Mouse (Mus musculus) stomach, postnatal 0 days (tissue): ENCODE results near the gene Phactr1. TPM values are rescaled to one million over a fixed set of nuclear protein-coding genes. Genes with fewer than 3 reads are reported as not detected.

Experiments used
- ATAC-seq: fragments of 200-750 bp; cut with Nextera tagmentation; 2 replicates; pipeline ENCODE4 v1.8.0; 2017; ENCODE audit not compliant: low FRiP score, low TSS enrichment
- DNase-seq: peaks from one replicate; pipeline ENCODE4 v3.0.0-alpha.2; 2016; ENCODE audit warnings: low spot score
- H3K27ac ChIP-seq: fragments of 300-500 bp; sonication (generic); replicated peaks from 2 replicates; pipeline ENCODE4 v1.5.1; 2014; ENCODE audit warnings: mild to moderate bottlenecking, control low read depth
- H3K27me3 ChIP-seq: fragments of 300-500 bp; sonication (generic); 2 replicates; pipeline ENCODE4 v1.6.1; 2014; ENCODE audit warnings: low read length; ENCODE audit not compliant: control insufficient read depth, insufficient read depth
- H3K36me3 ChIP-seq: fragments of 300-500 bp; sonication (generic); 2 replicates; pipeline ENCODE4 v1.6.1; 2014; ENCODE audit warnings: low read length, mixed read lengths; ENCODE audit not compliant: control insufficient read depth, insufficient read depth
- H3K4me1 ChIP-seq: fragments of 300-500 bp; sonication (generic); replicated peaks from 2 replicates; pipeline ENCODE4 v1.6.1; 2014; ENCODE audit warnings: antibody characterized with exemption; ENCODE audit not compliant: control insufficient read depth, insufficient read depth
- H3K4me2 ChIP-seq: fragments of 300-500 bp; sonication (generic); replicated peaks from 2 replicates; pipeline ENCODE4 v1.6.1; 2014; ENCODE audit warnings: low read depth, mild to moderate bottlenecking, control low read depth, moderate library complexity
- H3K4me3 ChIP-seq: fragments of 300-500 bp; sonication (generic); 2 replicates; pipeline ENCODE4 v1.5.1; 2014; ENCODE audit warnings: low read depth, low read length, control low read depth
- H3K9ac ChIP-seq: fragments of 300-500 bp; sonication (generic); 2 replicates; pipeline ENCODE4 v1.6.1; 2014; ENCODE audit warnings: mild to moderate bottlenecking, low read length, control low read depth, mixed read lengths
- H3K9me3 ChIP-seq: fragments of 300-500 bp; sonication (generic); 2 replicates; pipeline ENCODE4 v1.6.1; 2016; ENCODE audit warnings: low read length; ENCODE audit not compliant: control insufficient read depth
- CTCF ChIP-seq: IDR thresholded peaks from 2 replicates; pipeline ENCODE4 v1.5.1; 2016; ENCODE audit warnings: antibody characterized with exemption, low read depth, mild to moderate bottlenecking, moderate library complexity
- EP300 ChIP-seq: optimal IDR thresholded peaks from 2 replicates; pipeline ENCODE3; 2016; ENCODE audit warnings: antibody characterized with exemption
- WGBS: fragments of 180-500 bp; shearing (Covaris S2); extraction: QIAGEN DNeasy Blood & Tissue Kit; methylation state at CpG from one replicate; pipeline ENCODE4 v1.1.7; 2014; 5-methylcytosine and 5-hydroxymethylcytosine counted together
- polyA plus RNA-seq: library from polyadenylated mRNA; unstranded; fragments of >200 nt; fragmentation: Nextera tagmentation; extraction: Ambion mirVana; gene quantifications from 2 replicates; pipeline ENCODE4 v1.2.1, GENCODE M21; 2015

Phactr1 gene
- polyA plus RNA-seq, 1 experiment from 2014 or later: 5.6 TPM

- no peaks in the 10 kb centered on the region for H3K9me3 ChIP-seq
- no peak for TF ChIP-seq EP300
- TF ChIP-seq CTCF: no peak
- WGBS: 80% methylated on average over 2 of the region's 2 CpGs
- no peaks in the 10 kb centered on the region for H3K36me3 ChIP-seq
- no peaks in the 10 kb centered on the region for H3K4me1 ChIP-seq
- no peak overlapping the region for H3K4me2 ChIP-seq
- DNase-seq (no peak), ATAC-seq (no peak)
- H3K9ac ChIP-seq: no peak overlapping the region
- H3K27ac ChIP-seq: no peak overlapping the region
- no peaks in the 10 kb centered on the region for H3K27me3 ChIP-seq
- H3K4me3 ChIP-seq: no peak overlapping the region
These were observed 349.8 kb downstream of the Phactr1 start for GRCm38 (mm10) chr13:43030222-43030621.

DNA sequence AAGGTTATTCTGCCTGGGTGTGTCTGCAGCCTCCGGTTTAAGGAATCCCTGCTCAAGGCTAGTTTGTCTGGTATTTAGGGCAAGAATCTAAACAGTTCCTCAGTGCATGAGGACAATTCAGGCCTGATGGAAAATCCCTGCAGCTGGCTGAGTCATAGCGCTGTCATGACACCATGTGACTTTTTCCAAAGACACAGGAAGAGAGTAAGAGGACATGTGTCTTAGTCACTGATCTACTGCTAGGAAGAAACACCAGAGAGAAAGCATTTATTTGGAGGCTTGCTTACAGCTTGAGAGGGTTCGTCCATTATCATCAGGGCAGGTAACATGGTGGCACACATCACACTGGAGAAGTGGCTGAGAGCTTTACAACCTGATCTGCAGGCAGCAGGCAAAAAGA lies 352.0 kb downstream of the Phactr1 start:
- Histone ChIP-seq H3K9ac (no peak overlapping the region), H3K27me3 (no peaks in the 10 kb centered on the region), H3K4me1 (no peaks in the 10 kb centered on the region), H3K4me3 (no peak overlapping the region), H3K9me3 (no peaks in the 10 kb centered on the region), H3K4me2 (no peak overlapping the region), H3K27ac (no peak overlapping the region), H3K36me3 (no peaks in the 10 kb centered on the region)
- TF ChIP-seq CTCF (no peak), EP300 (no peak)
- ATAC-seq: no peak
- no peak for DNase-seq
- 83% methylated on average over 3 of the region's 3 CpGs for WGBS

DNA sequence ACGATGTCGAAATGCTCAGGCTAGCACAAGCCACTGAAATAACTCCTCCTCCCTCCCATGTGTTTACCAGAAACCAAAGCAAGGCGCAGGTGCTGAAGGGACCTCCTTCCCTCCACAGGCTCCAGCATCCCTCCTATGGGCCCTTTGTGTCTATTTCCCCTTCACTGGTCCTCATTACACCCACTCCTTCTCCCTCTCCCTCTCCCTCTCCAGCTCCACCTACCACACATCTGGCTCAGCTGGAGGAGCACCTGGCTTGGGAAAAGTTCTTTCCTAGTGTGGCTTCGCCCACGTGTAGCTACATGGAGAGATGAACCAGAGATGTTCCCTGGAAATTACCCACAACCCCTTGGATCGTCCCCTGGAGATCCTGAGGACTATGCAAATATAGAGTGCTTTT lies 356.1 kb downstream of the Phactr1 start:
- H3K4me3 ChIP-seq: no peak overlapping the region
- TF ChIP-seq CTCF: no peak
- TF ChIP-seq EP300: no peak
- H3K9me3 ChIP-seq: no peaks in the 10 kb centered on the region
- no peaks in the 10 kb centered on the region for H3K27me3 ChIP-seq
- no peaks in the 10 kb centered on the region for H3K36me3 ChIP-seq
- H3K9ac ChIP-seq: no peak overlapping the region
- ATAC-seq (no peak), DNase-seq (no peak)
- no peaks in the 10 kb centered on the region for H3K4me1 ChIP-seq
- no peak overlapping the region for H3K27ac ChIP-seq
- H3K4me2 ChIP-seq: no peak overlapping the region
- WGBS: 66% methylated on average over 6 of the region's 6 CpGs

- no peaks in the 10 kb centered on the region for H3K9me3 ChIP-seq
- no peaks in the 10 kb centered on the region for H3K4me1 ChIP-seq
- DNase-seq (no peak), ATAC-seq (no peak)
- no peak overlapping the region for H3K27ac ChIP-seq
- H3K36me3 ChIP-seq: no peaks in the 10 kb centered on the region
- no peak overlapping the region for H3K9ac ChIP-seq
- no peaks in the 10 kb centered on the region for H3K27me3 ChIP-seq
- no peak for TF ChIP-seq CTCF
- no peak for TF ChIP-seq EP300
- 60% methylated on average over 4 of the region's 4 CpGs for WGBS
- H3K4me2 ChIP-seq: no peak overlapping the region
- no peak overlapping the region for H3K4me3 ChIP-seq
These were observed 362.3 kb downstream of the Phactr1 start for GRCm38 (mm10) chr13:43042766-43043165.

DNA sequence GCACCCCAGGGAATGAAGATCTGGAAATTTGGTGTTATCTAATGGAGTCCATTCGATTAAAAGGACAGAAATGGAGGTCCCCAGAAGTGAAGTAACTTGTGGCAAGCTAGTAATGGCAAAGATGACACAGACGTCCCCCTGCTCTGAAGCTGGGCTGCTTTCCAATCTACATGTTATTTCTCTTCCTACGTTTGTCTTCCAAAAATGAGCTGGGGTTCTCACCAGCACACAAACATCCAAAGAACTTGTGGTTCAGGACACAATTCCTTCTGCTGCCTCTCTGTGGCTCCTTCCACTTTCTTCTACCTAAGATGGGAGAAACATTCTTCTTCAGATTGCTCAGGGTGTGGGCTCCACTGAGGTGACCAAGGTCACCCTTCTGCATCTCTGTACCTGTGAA lies 368.1 kb downstream of the Phactr1 start:
- H3K36me3 ChIP-seq: no peaks in the 10 kb centered on the region

DNA sequence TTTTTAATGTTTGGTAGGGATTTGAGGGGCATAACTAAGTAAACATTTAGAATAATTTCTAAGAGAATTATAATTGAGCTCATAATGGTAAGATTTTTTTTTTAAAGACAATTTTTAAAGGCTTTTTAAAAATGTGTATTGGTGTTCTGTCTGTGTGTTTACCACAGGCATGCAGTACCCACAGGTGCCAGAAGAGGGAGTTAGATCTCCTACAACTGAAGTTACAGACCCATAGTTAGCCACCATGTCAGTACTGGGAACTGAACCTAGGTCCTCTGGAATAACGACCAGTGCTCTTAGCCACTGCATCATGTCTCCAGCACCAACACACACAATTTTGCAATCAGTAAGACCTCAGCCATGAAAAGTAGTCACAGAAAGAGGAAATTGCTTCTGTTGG lies 372.8 kb downstream of the Phactr1 start:
- ATAC-seq (no peak), DNase-seq (no peak)
- no peaks in the 10 kb centered on the region for H3K27me3 ChIP-seq
- no peak overlapping the region for H3K9ac ChIP-seq
- H3K27ac ChIP-seq: no peak overlapping the region
- H3K9me3 ChIP-seq: no peaks in the 10 kb centered on the region
- WGBS: 94% methylated on average over 1 of the region's 1 CpGs
- H3K4me2 ChIP-seq: no peak overlapping the region
- no peaks in the 10 kb centered on the region for H3K4me1 ChIP-seq
- H3K36me3 ChIP-seq: no peaks in the 10 kb centered on the region
- no peak overlapping the region for H3K4me3 ChIP-seq
- no peak for TF ChIP-seq EP300
- TF ChIP-seq CTCF: peak; percentile 27

More for the DNA sequence above, 368.1 kb downstream of the Phactr1 start:
- DNase-seq (no peak), ATAC-seq (no peak)
- TF ChIP-seq CTCF: no peak
- no peak for TF ChIP-seq EP300
- no peak overlapping the region for H3K9ac ChIP-seq
- no peak overlapping the region for H3K4me3 ChIP-seq
- H3K4me2 ChIP-seq: no peak overlapping the region
- 46% methylated on average over 3 of the region's 3 CpGs for WGBS
- no peaks in the 10 kb centered on the region for H3K27me3 ChIP-seq
- H3K4me1 ChIP-seq: no peaks in the 10 kb centered on the region
- no peak overlapping the region for H3K27ac ChIP-seq
- no peaks in the 10 kb centered on the region for H3K9me3 ChIP-seq
